Mouse (Mus musculus) MEL-GATA-1-ER (cell line): ENCODE measurements around the gene Obox6.

Experiments
- DNase-seq: peaks from one replicate; pipeline ENCODE4 v3.0.0-alpha.2; 2012; ENCODE audit warnings: low read depth; ENCODE audit errors: extremely low read depth

Obox6 gene

DNA sequence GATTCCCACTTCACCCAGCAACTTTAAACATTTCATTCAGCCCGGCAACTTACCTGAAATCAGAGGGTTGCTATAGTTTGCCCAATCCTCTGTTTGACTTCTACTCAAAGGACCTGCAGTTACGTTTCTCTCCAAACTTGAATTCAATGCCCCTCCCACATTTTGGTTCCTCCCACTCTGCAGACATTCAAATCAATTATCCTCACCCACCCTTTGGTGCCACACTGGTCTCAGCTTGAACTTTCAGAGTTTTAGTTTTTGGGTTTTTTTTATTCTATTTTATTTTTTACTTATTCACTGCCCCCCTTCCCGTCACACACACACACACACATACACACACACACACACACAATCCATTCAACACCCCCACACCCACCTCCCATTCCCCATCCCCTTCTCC is at the start of gene Obox6:
Obox6 (minus strand) TSS at position 101 of the 400 bp plus-strand sequence.
- DNase-seq = no peak

DNA sequence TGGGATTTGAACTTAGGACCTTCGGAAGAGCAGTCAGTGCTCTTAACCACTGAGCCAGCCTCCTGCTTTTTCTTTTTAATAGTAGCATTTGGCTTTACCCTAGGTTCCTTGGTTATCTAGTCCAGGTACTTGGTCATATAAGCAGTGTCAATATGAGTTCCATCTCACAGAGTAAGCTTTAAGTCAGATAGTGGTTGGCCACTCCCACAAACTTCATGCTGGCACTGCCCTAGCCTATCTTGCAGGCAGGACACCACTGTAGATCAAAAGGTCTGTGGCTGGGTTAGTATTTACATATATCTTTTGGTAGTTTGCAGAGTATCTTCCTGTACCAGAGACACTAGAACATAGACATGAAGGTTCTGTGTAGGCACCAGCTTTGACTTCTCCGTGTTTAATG is 44.6 kb upstream of the Obox6 start:
- no peak for DNase-seq

DNA sequence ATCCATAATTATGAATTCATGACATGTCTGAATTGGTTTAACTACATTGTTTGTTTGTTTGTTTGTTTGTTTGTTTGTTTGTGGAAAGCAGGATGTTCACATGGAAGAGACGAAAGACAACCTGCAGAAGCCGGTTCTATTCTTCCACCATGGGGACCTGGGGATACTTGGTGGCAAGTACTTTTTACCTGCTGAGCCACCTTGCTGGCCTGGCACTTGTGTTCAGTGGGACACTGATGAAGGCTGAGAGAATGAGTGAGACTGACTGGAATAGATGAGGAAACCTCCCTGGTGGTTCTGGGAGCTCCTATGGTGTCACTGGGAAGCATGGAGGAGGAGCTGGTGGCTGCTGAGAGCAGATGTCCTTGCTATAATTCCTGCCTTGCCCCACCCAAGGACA is 42.8 kb upstream of the Obox6 start, which contains the start of gene Crxos:
Crxos (plus strand) TSS at position 301 of the 400 bp plus-strand sequence.
- no peak for DNase-seq

DNA sequence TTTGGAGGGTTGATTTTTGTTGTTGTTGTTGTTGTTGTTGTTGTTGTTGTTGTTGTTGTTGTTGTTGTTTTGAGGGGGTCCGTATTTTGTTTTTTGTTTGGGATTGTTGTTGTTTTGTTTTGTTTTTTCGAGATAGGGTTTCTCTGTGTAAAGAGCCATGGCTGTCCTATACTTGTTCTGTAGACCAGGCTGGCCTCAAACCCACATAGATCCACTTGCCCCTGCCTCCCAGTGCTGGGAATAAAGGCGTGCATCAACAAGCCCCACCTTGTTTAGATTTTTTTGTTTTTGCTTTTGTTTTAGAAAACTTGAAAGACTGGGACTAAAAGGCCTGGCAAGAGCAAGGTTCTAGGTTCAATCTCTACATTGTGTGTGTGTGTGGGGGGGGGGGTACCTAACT is 42.4 kb upstream of the Obox6 start:
- DNase-seq = no peak

DNA sequence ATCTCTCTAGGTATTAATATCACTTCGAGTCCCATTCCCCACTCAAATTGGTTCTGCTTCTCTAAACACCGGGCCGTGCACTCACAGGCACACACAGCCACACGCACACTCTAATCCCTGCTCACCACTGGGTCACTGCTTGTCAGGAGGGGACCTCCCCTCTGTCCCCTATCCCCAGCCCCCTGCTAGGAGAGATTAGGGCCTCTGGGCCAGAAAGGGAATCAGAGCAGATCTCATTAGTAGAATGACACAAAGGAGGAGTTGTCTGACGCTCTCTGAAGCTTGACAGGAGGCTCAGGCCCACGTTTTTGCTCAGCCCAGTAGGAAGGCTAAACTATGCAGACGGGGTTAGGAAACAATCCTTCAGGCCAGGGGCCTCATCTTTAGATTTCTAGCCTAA is 41.9 kb upstream of the Obox6 start:
- DNase-seq = no peak

DNA sequence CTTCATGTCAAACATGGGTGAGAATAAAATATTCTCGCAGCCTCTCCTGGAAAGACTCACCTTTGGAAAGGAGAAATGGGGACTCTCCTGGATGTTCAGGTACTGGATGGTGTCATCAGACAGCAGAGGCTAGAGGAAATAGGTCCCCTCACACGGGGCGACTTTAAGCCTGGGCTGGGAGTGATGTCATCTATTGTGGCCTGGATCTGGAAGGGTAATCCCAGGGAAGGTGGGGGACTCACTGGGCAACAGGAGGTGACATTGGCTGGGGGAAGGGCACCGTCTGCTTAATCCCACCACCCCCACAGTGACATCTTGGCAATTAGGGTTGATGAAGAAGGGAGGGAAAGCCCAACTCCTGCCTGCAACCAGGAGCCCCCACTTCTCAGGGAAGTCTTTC is 40.3 kb upstream of the Obox6 start, which contains the start of gene Crx:
Crx (minus strand) TSS at position 213 of the 400 bp plus-strand sequence.
- no peak for DNase-seq

DNA sequence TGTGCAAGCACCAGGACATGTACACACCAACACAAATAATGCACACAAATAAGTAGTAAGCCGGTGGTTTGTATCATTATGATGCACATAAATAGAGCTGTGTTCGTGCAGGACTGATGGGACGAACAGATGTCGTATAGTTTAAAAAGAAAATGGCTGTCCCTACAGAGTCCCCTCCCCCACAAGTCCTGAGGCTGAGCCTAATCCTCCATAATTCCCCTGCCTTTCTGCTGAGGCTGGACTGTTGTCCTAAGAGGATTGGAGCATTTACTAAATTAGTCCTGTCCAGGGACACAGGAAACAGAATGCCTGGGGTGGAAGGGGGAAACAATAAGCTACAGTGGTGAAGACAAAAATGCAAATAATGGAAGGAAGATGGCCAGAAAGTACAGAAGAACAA is 24.6 kb upstream of the Obox6 start:
- DNase-seq = no peak

DNA sequence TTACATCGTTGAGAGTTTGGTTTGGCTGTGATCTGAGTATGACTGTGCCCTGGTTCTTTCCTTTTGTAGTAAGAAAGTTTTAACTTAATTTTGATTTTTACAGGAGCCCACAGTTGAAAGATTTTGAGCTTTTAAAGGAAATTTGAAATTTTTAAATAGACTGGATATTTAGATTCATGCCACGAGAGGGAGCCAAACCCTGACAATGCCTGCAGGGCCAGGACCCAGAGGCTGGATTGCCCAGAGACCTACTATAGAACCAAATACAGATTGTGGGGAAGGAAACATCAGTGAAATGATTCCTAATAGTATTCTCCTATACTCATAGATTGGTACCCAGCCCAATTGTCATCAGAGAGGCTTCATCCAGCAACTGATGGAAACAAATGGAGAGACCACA is 20.2 kb upstream of the Obox6 start:
- DNase-seq = no peak
